Comparison of ENCODE assay signal across 14 mouse cellular contexts in genomic region chr5:41760831-41761508, GRCm38 (mm10). TPM values are rescaled to one million over a fixed set of nuclear protein-coding genes. Genes with fewer than 3 reads are reported as not detected.
DNase-seq lines count a peak whose midpoint lies in the region; ATAC-seq and TF ChIP-seq lines count a peak whose summit lies in the region.
"Had no signal": no experiment of that assay in that cellular context is flagged by ENCODE, and none has a peak within 500 bp of the region (broad histone marks: within the 10 kb centered on the region; RNA-seq: fewer than 3 reads in every experiment).

No protein-coding gene starts in this region.

- H3K4me2 ChIP-seq in heart, embryonic 12.5 days: no peak overlapping the region
- no peak overlapping the region; the same call in 1 of the 2 replicates for H3K4me2 ChIP-seq in neural tube, embryonic 15.5 days
- peak overlapping the region; percentile 63 for H3K4me2 ChIP-seq in intestine, postnatal 0 days (replicated peaks; ENCODE audit: low read depth)

- H3K4me1 ChIP-seq in heart, embryonic 12.5 days (replicated peaks): peaks cover 28% of the 10 kb centered on the region
- peaks cover 23% of the 10 kb centered on the region for H3K4me1 ChIP-seq in neural tube, embryonic 15.5 days
- no peaks in the 10 kb centered on the region for H3K4me1 ChIP-seq in intestine, postnatal 0 days (replicated peaks; ENCODE audit: control insufficient read depth, insufficient read depth, low read length)

- H3K36me3 ChIP-seq in heart, embryonic 12.5 days: no peaks in the 10 kb centered on the region
- no peaks in the 10 kb centered on the region for H3K36me3 ChIP-seq in neural tube, embryonic 15.5 days
- H3K36me3 ChIP-seq in intestine, postnatal 0 days (ENCODE audit: control insufficient read depth, insufficient read depth): no peaks in the 10 kb centered on the region

- DNase-seq in heart, postnatal 36 days: no peak
- peak; percentile 52 for DNase-seq in neural tube, embryonic 10.5 days (ENCODE audit: extremely low spot score, low spot score)
- no peak for DNase-seq in layer of hippocampus, postnatal 14 days (ENCODE audit: low spot score in 2 of 2)
- DNase-seq in urinary bladder, postnatal 14 days (ENCODE audit: low spot score): no peak
- DNase-seq: lung, postnatal 10 days had no signal

- H3K9me3 ChIP-seq in heart, embryonic 12.5 days (replicated peaks): no peaks in the 10 kb centered on the region
- H3K9me3 ChIP-seq in neural tube, embryonic 15.5 days (replicated peaks): no peaks in the 10 kb centered on the region
- no peaks in the 10 kb centered on the region for H3K9me3 ChIP-seq in intestine, postnatal 0 days (ENCODE audit: control insufficient read depth)

- TF ChIP-seq CTCF in intestine, postnatal 0 days (IDR thresholded peaks at IDR 0.05; ENCODE audit: low read depth): no peak

- ATAC-seq in heart, embryonic 12.5 days (ENCODE audit: insufficient number of reproducible peaks, low FRiP score): no peak
- ATAC-seq in neural tube, embryonic 15.5 days (ENCODE audit: low FRiP score): no peak
- ATAC-seq in intestine, postnatal 0 days: no peak
- no peak for ATAC-seq in megakaryocyte-erythroid progenitor cell, adult 5-6 weeks (replicated peaks; ENCODE audit: low FRiP score, low TSS enrichment, poor library complexity, severe bottlenecking)

- WGBS in heart, embryonic 12.5 days: 5% methylated on average over 22 of the region's 22 CpGs
- 4% methylated on average over 22 of the region's 22 CpGs for WGBS in neural tube, embryonic 15.5 days
- 24% methylated on average over 22 of the region's 22 CpGs for WGBS in intestine, postnatal 0 days

- H3K27me3 ChIP-seq in heart, embryonic 12.5 days (replicated peaks): peaks cover 89% of the 10 kb centered on the region
- peaks cover 91% of the 10 kb centered on the region for H3K27me3 ChIP-seq in neural tube, embryonic 15.5 days (replicated peaks)
- H3K27me3 ChIP-seq in intestine, postnatal 0 days (replicated peaks; ENCODE audit: control insufficient read depth, insufficient read depth, low read length): peaks cover 82% of the 10 kb centered on the region

- intact Hi-C loops in heart, postnatal 36 days (cut with DNase I): no loop called here

- no peak overlapping the region for H3K9ac ChIP-seq in heart, embryonic 12.5 days
- no peak overlapping the region for H3K9ac ChIP-seq in neural tube, embryonic 15.5 days (replicated peaks)
- no peak overlapping the region for H3K9ac ChIP-seq in intestine, postnatal 0 days (ENCODE audit: low read depth, low read length)

- 0 out of 2 replicates have a peak overlapping the region, but pooled peaks have one; percentile 22 for H3K4me3 ChIP-seq in heart, embryonic 12.5 days
- H3K4me3 ChIP-seq in neural tube, embryonic 15.5 days (replicated peaks): no peak overlapping the region
- H3K4me3 ChIP-seq in intestine, postnatal 0 days (ENCODE audit: low read depth, low read length): peak overlapping the region; percentile 32

- no peak overlapping the region for H3K27ac ChIP-seq in heart, embryonic 12.5 days (ENCODE audit: poor library complexity, severe bottlenecking)
- H3K27ac ChIP-seq in neural tube, embryonic 15.5 days (replicated peaks): no peak overlapping the region
- no peak overlapping the region for H3K27ac ChIP-seq in intestine, postnatal 0 days (ENCODE audit: low read depth, low read length)

RNA-seq across cellular contexts. Expression of gene Nkx3-2, which starts 3.3 kb away (rescaled TPM):
- 0.19 and 0.22 TPM in 2 replicates for polyA plus RNA-seq in heart, embryonic 12.5 days (2016; fragmentation: Nextera tagmentation; extraction: Ambion mirVana)
- not detected for total RNA-seq in heart, postnatal 36 days (2021)
- 0.23 and 0.82 TPM in 2 replicates for polyA plus RNA-seq in neural tube, embryonic 15.5 days (2015; fragmentation: Nextera tagmentation; extraction: Ambion mirVana)
- polyA plus RNA-seq in intestine, postnatal 0 days (2015; fragmentation: Nextera tagmentation; extraction: Ambion mirVana): 0.89 and 1.4 TPM in 2 replicates
- total RNA-seq in layer of hippocampus, postnatal 14 days (2021): not detected
- not detected in 2 replicates for total RNA-seq in megakaryocyte-erythroid progenitor cell, adult 5-6 weeks (2014; fragmentation: Nextera tagmentation)
- total RNA-seq in megakaryocyte-erythroid progenitor cell, adult 5-6 weeks (2017): not detected in 2 replicates
- total RNA-seq: heart, adult 8-10 months; left cerebral cortex, adult 8-10 months had no signal
- polyA plus RNA-seq: brain, embryonic 14.5 days; cortical plate, adult 2 months; testis, adult 2 months had no signal

RNA-seq across cellular contexts. Expression of gene Rab28, which starts 53.0 kb away (rescaled TPM):
- 39.5 and 41.6 TPM in 2 replicates for polyA plus RNA-seq in heart, embryonic 12.5 days (2016; fragmentation: Nextera tagmentation; extraction: Ambion mirVana)
- total RNA-seq in heart, postnatal 36 days (2021): 10 to 100 TPM; 88.5 to 91.7 TPM
- polyA plus RNA-seq in neural tube, embryonic 15.5 days (2015; fragmentation: Nextera tagmentation; extraction: Ambion mirVana): 56.5 and 63.7 TPM in 2 replicates
- 40.8 and 43.4 TPM in 2 replicates for polyA plus RNA-seq in intestine, postnatal 0 days (2015; fragmentation: Nextera tagmentation; extraction: Ambion mirVana)
- 10 to 100 TPM; 64.0 to 67.0 TPM for total RNA-seq in layer of hippocampus, postnatal 14 days (2021)
- 19.2 and 22.5 TPM in 2 replicates for total RNA-seq in megakaryocyte-erythroid progenitor cell, adult 5-6 weeks (2014; fragmentation: Nextera tagmentation)
- total RNA-seq in megakaryocyte-erythroid progenitor cell, adult 5-6 weeks (2017): 20.0 and 22.3 TPM in 2 replicates
